Mouse (Mus musculus): ENCODE results near the gene Oas3. TPM values are rescaled to one million over a fixed set of nuclear protein-coding genes. Genes with fewer than 3 reads are reported as not detected.

The Oas3 gene
- total RNA-seq (2023), result 10 to 100 TPM; 15.4 to 27.5 TPM

GRCm38 (mm10) chr5:120777478-120777877 is at the start of gene Oas3:
Gene Oas3 (minus strand): TSS chr5:120777661.

GRCm38 (mm10) chr5:120811951-120812819 is 34.7 kb upstream of the Oas3 start, which contains the start of gene Oas1c:
Gene Oas1c (minus strand): TSS chr5:120812514.

GRCm38 (mm10) chr5:120795480-120796034 is 18.1 kb upstream of the Oas3 start, which contains the start of gene Oas1e:
Gene Oas1e (minus strand): TSS chr5:120795530.

GRCm38 (mm10) chr5:120749688-120750087 is 27.8 kb downstream of the Oas3 start, which contains the start of gene Oas2:
Gene Oas2 (minus strand): TSS chr5:120749853.

GRCm38 (mm10) chr5:120711827-120712226 is 65.6 kb downstream of the Oas3 start, which contains the start of gene Dtx1:
Gene Dtx1 (minus strand): TSS chr5:120711927.

Other genes with a start within 250 kb of the Oas3 start
- gene Tpcn1, start 189.0 kb downstream of the Oas3 start, total RNA-seq (2023), result 10 to 100 TPM; 35.2 to 48.9 TPM
- gene Iqcd, start 188.6 kb downstream of the Oas3 start, total RNA-seq (2023), result not detected
- gene Rita1, start 165.1 kb downstream of the Oas3 start, total RNA-seq (2023), result 1 to 10 TPM; 3.6 to 6.1 TPM
- 100 to 1,000 TPM; 100 to 112 TPM for gene Ddx54, start 164.9 kb downstream of the Oas3 start, total RNA-seq (2023)
- not detected for gene Cfap73, start 143.4 kb downstream of the Oas3 start, total RNA-seq (2023)
- not detected for gene Rasal1, start 128.8 kb downstream of the Oas3 start, total RNA-seq (2023)
- 1 to 10 TPM; 1.5 to 3.1 TPM for gene Dtx1, start 65.7 kb downstream of the Oas3 start, total RNA-seq (2023)
- 10 to 100 TPM; 12.5 to 18.8 TPM for gene Oas2, start 27.8 kb downstream of the Oas3 start, total RNA-seq (2023)
- gene Oas1e, start 17.9 kb upstream of the Oas3 start, total RNA-seq (2023), result not detected
- gene Oas1c, start 34.9 kb upstream of the Oas3 start, total RNA-seq (2023), result 1 to 10 TPM; 1.1 to 2.1 TPM
- gene Oas1f, start 69.7 kb upstream of the Oas3 start, total RNA-seq (2023), result not detected
- not detected for gene Oas1h, start 83.8 kb upstream of the Oas3 start, total RNA-seq (2023)
- gene Oas1g, start 110.0 kb upstream of the Oas3 start, total RNA-seq (2023), result 1 to 10 TPM; 5.1 to 5.3 TPM
- gene Oas1a, start 129.9 kb upstream of the Oas3 start, total RNA-seq (2023), result 10 to 100 TPM; 25.3 to 36.7 TPM
- gene Oas1d, start 136.9 kb upstream of the Oas3 start, total RNA-seq (2023), result not detected
- not detected for gene Rph3a, start 232.4 kb upstream of the Oas3 start, total RNA-seq (2023)